Mouse (Mus musculus): ENCODE results near the gene Fbxo22.

The Fbxo22 gene

DNA sequence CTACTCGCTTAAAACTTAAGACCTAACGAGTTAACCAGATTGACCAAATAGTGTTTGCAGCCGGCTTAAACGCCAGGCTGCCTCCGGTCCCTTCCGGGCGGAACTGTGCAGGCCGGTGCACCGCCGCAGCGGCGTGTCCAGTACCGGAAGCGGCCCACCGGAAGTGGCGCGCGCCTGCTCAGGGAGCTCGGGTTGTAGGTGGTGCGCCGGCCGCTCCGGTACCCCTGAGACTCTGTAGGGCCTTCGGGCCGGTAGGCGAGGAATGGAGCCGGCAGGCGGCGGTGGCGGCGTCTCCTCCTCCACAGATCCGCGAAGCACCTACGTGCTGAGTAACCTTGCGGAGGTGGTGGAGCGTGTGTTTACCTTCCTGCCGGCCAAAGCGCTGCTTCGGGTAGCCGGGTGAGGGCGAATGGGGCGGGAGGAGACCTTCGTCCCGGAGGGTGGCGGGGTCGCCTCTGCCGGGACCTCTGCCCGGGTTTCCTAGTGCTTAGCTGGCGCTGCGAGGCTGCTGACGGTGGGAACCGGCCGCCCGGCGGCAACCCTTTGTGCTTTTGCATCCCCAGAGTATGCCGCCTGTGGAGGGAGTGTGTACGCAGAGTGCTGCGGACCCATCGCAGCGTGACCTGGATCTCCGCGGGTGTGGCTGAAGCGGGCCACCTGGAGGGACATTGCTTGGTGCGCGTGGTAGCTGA is at the start of gene Fbxo22:
TSS of gene Fbxo22 (plus strand) at position 136 of the 692 bp plus-strand sequence.
- DNase-seq = peak; percentile 83

DNA sequence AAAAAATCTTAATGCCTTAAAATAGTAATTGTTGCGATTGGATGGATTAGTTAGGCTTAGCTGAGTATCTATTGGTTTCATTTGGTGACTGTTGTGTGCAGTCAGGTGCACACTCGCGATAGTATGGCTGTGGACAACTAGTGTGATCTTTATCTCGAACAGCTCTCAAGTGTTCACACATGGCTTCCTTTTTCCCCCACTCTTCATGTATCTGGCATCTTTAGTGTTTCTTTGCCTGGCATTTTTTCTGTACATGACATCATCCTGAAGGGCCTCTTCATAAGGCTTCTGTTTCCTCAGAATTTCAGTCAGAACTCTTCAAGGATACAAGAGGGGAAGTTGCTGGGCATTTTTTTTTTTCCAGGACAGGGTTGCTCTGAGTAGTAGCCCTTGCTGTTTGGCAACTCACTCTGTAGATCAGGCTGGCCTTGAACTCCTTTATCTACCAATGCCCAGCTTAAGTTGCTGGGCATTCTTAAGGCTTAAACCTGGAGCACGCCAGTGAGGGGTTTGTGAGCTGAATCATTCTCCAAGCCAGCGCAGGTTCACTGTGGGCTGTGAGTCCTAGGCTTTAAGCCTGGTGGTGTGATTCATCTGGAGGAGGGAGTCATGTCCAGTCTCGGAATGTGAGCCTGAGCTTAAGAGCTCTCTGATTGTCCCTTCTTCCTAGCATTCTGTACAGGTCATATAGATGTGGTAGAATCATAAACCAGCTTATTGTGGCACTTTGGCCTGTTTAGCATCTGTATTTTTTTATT is 37.9 kb upstream of the Fbxo22 start:
- DNase-seq = no peak

DNA sequence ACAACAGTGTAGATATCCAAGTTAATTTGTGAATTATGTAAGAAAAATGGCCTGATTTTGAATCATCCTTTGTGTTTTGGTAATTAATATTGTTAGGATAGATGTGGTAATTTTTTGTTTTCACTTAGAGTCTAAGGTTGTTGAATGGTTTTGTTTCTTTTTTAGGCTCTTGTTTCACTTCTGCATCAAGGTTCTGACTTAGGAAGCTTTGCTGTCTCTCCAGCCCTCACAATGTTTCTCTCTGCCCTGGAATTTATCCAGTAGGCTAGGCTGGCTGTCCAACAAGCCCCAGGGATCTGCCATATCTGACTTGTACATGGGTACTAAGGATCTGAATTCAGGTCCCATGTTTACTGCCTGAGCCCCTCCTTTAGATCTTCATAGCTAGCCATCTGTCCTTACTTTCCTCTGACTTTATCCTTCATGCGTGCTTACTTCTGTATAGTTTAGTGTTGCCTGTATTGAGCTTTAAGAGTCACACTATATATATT is 36.5 kb upstream of the Fbxo22 start:
- no peak for DNase-seq

DNA sequence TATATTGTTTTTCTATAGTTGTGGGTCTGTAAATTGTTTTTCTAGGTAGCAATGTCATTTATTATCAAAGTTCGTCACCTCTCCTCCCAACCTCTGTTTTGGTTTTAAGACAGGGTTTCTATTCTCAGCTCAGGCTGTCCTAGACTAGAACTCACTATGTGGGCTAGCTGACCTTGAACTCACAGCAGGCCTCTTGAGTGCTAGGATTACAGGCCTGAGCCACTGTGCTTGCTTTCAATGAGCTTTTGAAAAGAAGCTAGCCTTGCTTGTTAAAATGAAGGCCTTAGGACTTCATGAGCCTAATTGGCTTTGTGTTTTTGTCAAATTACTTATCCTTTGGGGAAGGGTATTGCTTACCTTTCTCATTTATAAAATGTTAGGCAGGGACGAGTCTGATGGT is 34.5 kb upstream of the Fbxo22 start:
- DNase-seq = no peak

DNA sequence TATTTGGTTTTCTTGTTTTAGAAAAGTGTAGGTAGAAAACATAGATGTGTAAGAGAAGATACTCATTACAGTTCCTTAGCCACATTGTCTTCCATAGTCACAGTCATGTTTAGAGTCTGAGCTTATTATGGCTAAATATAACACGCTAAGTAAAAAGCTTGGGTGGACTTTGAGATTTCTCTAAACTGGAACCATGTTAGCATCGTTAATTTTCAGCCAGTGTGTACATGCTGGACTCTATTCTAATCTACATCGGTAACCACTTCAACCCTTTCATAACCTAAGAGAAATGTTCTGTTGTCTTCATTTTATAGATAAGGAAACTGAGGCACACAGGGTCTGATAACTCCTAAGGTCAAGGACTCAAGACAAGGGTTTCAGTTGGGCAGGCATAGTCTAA is 12.8 kb upstream of the Fbxo22 start:
- no peak for DNase-seq

DNA sequence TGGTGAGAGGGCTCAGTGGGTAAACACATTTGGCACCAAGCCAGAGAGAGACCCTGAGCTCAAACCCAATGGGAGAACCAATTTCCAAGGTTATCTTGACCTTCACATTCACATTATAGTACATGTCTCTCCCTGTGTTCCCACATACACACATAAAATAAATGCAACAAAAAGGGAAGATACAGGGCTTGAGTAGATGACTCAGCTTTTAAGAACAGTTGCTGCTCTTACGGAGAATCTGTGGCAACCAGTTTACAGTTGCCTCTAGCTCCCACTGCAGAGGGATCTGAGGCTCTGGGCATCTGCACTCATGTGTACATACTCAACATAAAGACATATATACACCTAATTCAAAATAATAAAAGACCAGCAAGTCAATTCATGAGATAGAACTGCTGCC is 10.5 kb upstream of the Fbxo22 start:
- no peak for DNase-seq

DNA sequence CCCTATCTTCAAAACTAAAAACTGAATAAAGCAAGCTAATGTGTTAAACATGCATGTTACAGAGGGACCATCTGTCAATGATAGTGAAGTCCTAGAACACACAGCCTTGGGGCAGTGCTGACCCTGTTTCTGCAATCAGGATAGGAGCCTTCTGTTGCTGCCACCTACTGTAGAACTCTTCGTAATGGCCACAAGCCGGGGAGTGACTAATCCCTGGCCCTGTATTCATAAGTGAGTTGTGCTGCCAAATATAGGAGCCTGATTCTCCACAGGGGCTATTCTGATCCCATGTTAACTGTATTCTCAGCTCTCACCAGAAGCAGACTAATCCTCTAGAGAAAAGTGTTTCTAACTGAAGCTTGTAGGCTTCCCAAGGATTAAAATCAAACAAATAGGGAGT is 9.4 kb upstream of the Fbxo22 start:
- no peak for DNase-seq

DNA sequence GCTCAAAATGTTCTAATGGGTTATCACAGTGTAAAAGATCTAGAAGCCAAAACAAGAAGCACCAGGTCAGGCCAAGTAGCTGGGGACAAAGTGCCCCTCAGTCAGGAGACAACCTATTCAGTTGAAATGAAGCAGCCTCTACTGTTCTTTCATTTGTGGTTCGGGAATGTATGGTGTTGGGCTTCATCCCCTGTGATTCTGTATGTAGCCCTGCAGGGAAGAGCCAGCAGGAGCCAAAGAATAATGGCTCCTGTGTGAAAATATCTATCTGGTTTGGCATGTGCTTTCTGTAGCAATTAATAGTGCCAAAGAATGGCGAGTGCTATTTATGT is 301 bp upstream of the Fbxo22 start:
- DNase-seq = no peak

DNA sequence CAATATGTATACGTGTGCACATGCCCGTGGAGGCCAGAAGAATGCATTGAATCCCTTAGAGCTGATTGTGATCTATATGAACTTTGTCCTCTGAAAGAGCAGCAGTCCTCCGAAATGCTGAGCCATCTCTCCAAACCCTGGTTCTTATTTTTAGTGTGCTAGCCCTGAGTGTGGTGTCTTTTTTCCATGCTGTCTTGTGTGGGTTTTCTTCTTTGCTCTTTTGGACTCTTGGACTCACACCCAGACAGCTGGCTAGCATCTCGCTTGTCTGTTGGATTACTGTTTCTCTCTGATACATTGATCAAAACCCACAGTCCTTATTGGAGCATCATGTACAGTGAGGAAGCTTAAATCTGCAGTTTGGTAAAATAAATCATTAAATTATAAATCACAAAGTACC is 2.9 kb downstream of the Fbxo22 start:
- DNase-seq = peak; percentile 49

DNA sequence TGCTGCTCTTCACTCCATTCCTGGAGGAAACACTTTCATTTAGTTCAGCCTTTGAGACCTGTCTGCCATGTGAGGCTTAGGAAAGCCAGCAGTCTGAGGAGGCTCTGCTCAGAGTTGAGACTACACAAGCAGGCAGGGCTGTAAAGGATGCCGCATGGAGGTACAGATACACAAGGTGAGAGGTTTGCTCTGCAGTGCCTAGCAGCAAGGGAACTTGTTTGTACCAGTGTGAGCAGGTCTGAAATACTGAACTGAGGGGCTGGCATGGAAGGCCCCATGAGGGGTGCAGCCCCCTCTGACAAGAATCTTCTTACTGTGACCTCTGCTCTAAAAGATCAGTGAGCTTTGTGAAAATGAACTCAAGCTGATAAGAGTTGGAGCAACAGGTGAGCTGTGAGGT is 4.7 kb downstream of the Fbxo22 start:
- no peak for DNase-seq

DNA sequence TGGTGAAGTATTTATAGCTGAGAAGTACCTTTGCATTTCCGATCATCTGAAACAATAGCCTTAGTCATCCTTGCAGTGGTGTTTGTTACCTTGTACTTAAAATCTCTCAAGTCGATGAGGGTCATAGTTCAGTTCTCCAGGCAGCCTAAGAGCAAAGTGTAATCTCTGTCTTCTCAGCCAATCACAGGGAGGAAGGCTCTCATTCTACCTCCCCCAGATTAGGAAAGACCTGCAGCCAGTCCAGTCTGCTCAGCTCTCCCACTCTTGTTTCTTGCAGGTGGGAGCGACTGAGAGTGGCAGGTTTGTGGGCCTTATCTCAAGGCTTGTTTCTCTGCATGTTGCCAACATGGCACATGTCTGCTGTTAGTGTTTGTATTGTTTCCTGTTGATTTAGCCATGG is 6.3 kb downstream of the Fbxo22 start:
- no peak for DNase-seq

DNA sequence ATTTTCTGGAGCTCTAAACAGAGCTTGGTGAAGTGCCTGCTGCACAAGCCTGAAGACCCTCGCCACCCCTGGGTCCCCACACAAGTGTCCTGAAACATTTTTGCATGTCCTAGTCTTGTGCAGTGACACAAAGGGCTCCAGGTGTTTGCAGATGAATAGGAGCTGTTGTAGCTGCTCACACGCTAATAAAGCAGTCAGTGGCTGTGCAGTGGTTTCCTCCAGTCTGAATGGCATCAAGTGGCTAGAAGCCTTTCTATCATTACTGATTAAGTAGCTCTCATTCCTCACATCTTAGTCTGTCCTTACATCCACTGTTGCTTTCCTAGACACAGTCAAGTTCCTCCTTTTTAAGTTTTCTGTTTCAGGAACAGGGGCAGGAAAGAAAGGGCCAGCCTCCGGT is 6.9 kb downstream of the Fbxo22 start:
- DNase-seq = no peak

DNA sequence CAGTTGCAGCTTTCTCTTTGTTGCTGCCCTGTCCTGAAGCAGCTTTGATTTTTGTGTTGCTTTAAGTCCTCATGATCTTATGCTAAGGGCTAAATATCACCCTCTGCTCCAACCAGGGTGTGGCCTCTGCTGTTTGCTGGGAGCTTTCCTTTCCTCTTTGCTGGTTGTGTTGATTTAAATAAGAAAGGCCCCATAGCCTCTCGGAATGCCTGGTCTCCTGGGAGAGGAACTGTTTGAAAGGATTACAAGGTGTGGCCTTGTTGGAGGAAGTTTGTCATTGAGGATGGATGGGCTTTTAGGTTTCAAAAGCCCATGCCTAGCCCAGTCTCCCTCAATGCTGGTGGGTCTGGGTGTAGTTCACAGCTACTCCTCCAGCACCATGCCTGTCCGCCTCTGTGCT is 7.4 kb downstream of the Fbxo22 start:
- no peak for DNase-seq

DNA sequence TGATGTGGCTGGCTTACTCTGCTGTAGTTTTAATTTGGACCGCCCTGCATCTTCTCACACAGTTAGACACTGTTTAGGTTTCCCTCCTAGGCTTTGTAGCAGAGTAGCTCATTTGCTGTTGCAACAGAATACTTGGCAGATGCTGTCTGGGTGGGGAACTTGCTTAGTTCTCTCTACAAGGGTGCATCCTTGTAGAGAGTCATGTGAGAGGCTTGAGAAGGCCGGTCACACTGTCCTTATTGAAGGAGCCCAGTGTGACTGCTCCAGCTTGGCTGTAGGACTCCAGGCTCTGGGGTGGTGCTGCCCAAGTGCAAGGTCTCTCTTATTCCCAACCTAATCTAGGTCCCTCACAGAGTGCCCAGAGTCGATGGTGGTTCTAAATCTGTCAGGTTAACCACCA is 8.7 kb downstream of the Fbxo22 start:
- no peak for DNase-seq

DNA sequence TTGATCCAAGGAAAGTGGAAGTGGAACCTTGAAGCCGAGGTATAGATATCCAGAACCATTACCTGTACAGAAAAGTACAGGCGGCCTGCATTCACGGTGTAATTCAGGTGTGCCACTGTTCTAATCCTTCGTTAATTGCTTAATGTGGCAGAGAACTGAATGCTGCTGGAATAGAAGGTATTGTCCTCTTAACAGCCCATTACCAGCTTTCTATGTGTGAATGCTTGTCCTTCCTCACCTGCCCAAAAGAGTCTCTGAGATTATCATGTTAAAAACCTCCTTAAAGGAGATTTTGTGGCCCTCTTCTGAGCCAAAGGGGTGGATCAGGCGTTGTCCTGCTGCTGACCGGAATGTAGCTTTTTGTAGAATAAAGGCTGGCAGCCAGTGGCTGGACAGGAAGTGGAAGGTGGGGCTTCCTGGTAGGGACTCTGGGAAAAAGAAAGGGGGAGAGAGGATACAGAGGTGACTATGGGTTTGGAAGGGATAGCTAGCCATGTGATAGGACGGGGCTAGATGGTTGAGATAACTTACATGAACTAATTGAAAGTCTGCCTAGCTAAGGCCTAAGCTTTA is 16.5 kb downstream of the Fbxo22 start:
- no peak for DNase-seq

DNA sequence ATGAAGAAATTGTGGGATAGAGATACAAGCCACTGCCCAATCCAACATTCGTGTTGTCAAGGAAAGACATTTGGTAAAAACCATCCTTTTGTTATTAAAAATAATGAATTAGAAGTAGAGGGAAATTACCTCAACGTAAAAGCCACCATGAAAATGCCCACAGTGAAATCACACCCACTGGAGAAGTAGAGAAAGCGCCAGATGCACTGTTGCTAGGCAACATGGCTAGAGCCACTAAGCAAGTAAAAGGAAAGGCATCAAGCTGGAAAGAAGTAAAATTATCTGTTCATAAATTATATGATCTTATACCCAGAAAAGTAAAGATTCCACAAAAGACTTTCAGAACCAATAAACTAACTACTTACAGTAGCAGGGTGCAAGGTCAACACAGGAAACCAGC is 17.5 kb downstream of the Fbxo22 start:
- DNase-seq = no peak

DNA sequence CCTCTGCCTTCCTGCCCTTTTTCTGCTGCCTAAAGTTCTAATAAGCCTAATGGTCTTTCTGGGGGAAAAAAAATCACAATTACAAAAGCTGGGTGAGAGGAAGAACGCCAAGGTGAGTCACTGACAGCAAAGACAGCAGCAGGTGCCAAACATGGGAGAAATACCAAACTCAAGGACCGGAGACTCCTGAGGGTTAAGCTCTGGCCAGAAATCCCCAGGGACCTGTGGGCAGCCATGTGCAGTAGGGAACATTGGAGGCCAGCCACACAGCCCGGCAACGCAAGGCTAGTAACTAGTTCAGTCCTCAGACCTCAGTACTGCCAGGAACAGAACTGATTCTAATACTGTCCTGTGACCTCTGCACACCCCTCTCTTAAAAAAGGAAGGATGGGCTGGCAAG is 19.4 kb downstream of the Fbxo22 start:
- no peak for DNase-seq

DNA sequence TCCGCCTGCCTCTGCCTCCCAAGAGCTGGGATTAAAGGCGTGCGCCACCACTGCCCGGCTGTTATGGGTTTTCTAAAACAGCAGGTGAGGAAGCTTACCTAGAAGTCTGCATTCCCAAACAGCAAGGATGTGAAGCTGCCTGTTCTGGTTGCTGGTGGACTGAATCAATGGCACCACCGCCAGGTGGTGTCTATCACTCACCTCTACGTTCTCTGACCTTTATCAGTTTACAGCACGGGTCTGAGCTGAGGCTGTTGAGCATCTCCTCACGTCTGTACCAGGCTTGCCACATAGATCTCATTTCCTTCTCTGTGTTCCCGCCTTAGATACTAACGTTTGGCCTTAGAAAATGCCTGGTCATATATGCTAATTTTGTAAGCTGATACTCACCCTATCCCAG is 20.3 kb downstream of the Fbxo22 start:
- DNase-seq = no peak

DNA sequence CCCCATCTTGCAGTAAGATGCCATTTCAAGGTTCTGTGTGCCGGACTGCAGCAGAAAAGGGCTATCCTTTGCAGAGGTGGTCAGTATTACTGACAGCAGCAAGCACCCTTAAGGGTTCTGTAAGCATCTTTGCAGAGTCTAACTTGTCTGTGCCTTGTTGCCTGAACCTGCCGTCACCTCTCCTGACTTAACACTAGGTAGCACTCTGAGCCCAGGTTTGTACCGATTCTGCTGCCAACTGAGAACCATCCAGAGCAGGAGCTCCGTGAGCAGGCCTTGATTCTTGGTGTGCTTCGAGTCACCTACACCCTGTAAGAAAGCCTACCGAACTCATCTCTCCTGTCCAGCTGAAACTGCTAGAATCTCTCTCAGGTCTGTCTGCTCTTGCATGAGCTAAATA is 22.8 kb downstream of the Fbxo22 start:
- DNase-seq = peak; percentile 57

DNA sequence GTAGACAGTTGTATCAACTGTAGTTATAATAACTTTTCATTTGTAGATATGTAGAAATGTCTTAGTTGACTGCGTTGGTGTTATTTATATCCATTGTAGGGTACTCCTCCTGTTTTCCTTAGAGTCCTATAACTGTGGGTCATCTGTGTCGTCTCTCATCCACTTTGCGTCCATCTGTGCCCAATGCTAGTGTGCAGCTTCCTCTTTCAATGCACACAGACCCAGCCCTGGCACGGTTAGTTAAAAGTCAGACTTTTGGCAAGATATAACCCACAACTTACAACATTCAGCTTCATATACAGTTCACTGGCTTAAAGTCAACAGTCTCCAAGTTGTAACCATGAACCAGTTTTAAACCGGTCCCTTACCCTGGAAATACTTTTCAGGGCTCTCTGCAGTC is 23.4 kb downstream of the Fbxo22 start:
- no peak for DNase-seq

DNA sequence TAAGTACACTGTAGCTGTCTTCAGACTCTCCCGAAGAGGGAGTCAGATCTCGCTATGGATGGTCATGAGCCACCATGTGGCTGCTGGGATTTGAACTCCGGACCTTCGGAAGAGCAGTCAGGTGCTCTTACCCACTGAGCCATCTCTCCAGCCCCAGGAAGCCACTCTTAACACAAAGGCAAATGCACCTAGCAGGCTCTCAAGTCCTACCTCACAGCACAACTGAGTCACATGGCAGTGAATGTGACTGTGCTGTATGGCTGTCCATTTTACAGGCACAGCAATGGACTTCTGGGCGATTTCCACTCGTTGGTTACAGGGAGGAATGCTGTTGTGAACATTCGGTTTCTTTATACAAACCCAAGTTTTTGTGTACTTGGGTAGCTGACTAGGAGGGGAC is 23.9 kb downstream of the Fbxo22 start:
- peak; percentile 26 for DNase-seq

DNA sequence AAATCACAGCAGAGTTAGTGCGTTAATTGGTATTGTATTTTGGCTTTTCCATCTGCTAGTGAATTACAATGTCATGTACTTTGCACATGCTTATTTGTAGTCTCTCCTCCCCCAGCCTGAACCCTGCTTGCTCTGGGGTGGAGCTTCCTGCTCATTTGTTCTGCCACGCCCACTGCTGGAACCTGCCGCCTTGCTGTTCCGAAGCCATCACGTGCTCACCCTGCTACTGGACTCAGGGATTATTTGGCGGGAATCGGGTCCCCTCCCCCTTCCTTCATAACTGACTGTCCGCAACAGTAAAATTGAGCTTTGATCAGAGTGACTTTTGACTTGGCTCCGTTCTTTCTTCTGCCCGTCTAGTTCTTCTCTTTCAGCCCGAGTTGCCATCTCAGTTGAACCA is 24.4 kb downstream of the Fbxo22 start:
- peak; percentile 90 for DNase-seq

DNA sequence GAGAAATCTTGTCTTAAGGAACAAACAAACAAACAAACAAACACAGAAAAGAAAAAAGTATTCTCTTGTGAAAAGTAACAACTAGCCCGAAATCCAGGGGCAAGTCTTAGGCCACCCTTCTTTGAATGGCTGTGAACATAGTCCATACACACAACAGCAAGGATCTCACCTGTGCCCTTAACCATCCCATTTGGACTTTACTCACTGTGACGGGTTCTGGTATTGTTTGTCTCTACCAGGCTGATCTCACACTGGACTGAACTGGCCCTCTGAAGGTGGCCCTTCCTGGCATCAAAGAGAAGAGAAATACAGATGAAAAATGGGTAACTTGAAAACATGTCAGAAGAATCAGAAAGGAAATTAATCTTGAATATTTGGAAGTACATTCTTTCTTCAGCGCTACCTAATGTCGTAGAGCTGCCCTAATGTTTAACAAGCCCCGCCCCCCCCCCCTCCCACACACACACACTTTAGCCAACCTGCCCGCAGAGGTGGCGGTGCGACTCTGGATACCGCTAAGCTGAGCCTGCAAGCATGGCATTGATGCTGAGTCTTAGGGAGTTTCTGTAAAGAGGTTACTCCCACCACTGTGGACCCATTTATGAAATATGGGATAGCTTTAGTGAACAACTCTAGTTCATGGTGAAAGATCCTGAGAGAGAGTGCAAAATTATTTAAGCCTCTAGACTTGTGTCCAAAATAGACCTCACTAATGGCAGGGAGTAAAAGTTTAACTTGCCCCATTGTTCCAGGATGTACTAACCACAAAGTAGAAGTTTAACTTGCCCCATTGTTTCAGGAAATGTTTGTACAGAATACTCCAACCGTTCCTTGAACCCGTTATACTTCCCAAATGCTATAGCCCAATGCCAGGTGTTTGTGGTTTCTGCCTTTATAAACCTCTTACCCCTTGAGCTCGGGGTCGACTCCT is 27.8 kb downstream of the Fbxo22 start:
- peak; percentile 25 for DNase-seq
